Mouse (Mus musculus) B cell, adult 2 months (primary cell): ENCODE measurements around the gene Olfr108.

Experiments
- DNase-seq, 2 experiments: peaks; one replicate each; pipeline ENCODE4 v3.0.0; 2022

The Olfr108 gene

DNA sequence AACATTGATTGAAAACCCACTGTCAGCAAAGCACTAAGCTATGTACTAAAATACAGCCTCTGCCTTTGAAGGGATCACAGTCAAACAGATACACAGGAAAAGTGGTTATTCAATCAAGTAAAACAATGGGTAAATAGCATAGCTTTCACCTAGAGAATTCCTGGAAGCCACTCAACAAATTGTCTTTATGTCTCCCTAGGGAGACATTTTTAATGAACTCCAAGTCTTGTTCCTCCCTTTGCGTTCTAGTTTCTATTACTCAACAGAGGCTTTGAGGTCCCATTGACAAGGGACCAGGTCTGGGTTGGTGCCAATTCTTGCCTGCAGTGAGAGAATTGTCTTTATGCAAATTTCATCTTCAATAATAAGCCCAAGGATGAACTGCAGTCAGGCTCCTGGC, at the start of gene Olfr108:
Olfr108 (plus strand) TSS at position 301 of the 400 bp plus-strand sequence.
- DNase-seq, result no peak

DNA sequence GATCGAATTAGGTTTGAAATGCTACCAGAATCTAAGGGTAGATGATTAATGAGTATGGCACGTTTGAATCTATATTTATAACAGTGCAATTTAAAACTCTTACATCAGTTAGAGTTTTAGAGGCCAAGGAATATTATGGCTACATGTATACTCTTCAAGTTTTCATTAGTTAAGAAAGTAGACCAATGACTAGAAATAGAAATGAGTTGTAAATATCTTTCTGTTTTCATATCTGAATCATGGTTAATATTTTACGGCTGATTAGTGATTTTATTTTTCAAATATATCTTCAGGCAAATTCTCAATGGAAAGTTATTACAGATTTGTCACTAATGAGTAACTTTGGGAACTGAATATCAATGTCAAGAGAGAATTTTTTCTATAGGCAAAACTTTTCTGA, 46.4 kb upstream of the Olfr108 start, which contains the start of gene Olfr107:
Olfr107 (plus strand) TSS at position 301 of the 400 bp plus-strand sequence.
- DNase-seq, result no peak

DNA sequence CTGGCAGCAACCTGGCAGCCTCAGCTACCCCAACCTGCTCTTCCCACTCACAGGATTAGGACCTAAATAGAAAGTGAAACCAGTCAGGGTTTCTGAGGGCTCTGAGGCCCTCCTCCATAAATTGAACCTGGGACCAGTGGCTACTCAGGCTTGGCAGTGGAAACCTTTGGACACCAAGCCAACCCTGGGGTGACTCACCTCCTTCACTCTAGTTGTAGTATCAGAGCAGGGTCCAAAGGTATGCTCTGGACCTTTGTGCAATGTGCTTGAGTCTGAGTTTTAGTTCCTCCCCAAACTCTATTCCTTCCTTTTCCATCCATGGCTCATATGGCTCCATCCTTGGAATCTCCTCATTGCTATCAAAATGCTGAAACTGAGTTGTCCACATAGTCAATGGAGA, 31.9 kb upstream of the Olfr108 start:
- no peak for DNase-seq

DNA sequence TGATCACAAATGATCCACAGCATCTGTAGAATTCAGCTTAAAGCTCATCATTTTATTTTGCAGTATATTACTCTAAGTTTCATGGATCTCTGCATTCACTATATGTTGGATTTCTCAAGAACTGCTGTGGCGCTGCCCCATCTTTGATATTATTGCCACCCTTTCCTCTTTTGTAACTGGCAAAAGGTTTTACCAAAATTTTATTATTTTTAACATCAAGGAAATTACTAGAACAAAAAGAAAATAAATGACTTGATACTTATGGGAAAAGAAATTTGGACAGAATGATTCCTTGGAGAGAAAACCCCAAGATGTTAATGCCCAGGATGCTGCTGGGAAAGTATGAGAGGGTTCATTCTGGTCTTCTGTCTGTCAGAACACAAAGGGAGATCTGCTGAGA, 13.3 kb downstream of the Olfr108 start, which contains the start of gene Olfr109:
Olfr109 (plus strand) TSS at position 301 of the 400 bp plus-strand sequence.
- DNase-seq, result no peak

DNA sequence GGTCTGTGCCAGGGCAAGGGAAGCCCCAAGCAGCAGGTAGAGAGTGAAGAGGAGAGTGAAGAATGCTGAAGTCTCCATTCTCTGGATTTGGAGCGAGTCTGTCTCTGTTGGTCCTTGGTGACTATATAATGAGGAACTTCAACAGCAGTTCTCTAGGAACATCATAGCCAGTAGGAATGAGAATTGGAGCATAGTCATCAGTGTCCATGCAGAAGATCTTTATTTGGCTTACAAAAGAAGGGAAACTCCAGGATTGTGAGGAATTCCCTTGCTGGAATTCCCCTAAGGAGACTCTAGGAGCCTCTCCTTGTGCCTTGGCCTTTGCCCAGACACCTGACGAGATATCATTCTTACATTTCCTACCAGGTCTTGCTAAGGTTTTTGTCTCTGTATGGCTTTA, 38.2 kb downstream of the Olfr108 start, which contains the start of gene H2-M2:
H2-M2 (minus strand) TSS at position 101 of the 400 bp plus-strand sequence.
- DNase-seq, result no peak

DNA sequence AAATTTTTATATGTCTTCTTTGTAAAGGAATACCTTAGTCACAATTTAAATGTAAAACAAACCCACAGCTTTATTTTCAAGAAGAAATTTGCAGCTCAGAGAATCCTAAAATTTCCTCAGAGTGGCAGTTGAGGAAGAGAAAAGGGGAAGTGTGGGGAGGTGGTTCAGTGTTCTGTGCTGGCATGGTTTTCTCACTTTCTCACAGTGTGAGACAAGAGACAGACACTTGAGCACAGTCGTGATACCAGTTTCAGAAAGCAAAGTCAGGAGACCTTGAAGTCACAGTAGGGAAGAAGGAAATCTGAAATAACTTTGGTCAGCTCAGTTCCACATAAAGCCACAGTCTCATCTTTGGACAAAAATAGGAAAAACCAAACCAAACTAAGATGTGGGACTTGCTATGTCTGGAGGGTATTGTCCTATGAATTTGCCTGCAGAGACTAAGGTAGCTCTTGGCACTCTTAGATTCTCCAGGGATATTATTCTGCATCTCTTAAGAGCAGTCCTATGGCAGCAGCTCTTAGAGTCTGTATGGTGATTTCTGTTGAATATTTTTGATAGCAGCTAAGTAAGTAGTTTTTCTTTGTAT, 46.7 kb downstream of the Olfr108 start, which contains the start of gene Olfr110:
Olfr110 (plus strand) TSS at position 539 of the 589 bp plus-strand sequence.
- no peak for DNase-seq
